In genomic region chr14:21640806-21641435, GRCm38 (mm10) we compare ENCODE assay signal across 30 mouse cellular contexts.
DNase-seq lines count a peak whose midpoint lies in the region; ATAC-seq lines count a peak whose summit lies in the region.
"Had no signal": no experiment of that assay in that cellular context is flagged by ENCODE, and none has a peak within 500 bp of the region (broad histone marks: within the 10 kb centered on the region; RNA-seq: fewer than 3 reads in every experiment).

No protein-coding gene starts in this region.

- H3K4me1 ChIP-seq in heart, embryonic 10.5 days = no peaks in the 10 kb centered on the region
- H3K4me1 ChIP-seq in kidney, embryonic 15.5 days = no peaks in the 10 kb centered on the region
- H3K4me1 ChIP-seq: hindbrain, embryonic 10.5 days; hindbrain, embryonic 15.5 days; limb, embryonic 13.5 days; stomach, embryonic 15.5 days had no signal

- DNase-seq in heart, embryonic 10.5 days (ENCODE audit: low spot score) = peak; percentile 71
- no peak for DNase-seq in heart, adult 8-10 months (ENCODE audit: low spot score)
- DNase-seq in left cerebral cortex, postnatal 25 days (ENCODE audit: low spot score in 2 of 2) = peak; percentile 45 to 91
- DNase-seq in left cerebral cortex, postnatal 10 days (ENCODE audit: extremely low spot score in 1 of 2, low spot score in 2 of 2) = no peak
- peak; percentile 48 to 52 for DNase-seq in right cerebral cortex, adult 2 months (ENCODE audit: low spot score in 2 of 2)
- no peak for DNase-seq in right cerebral cortex, postnatal 4 days
- DNase-seq in telencephalon, adult 2 months (ENCODE audit: low read depth, low spot score) = peak; percentile 84
- DNase-seq: adrenal gland, postnatal 25 days; B cell, adult 2 months; cerebellum, adult 2 months; cerebellum, postnatal 14 days; gastrocnemius, postnatal 25 days; heart, adult 18-20 months; heart, postnatal 14 days; kidney, adult 8-10 months; kidney, postnatal 10 days; lung, postnatal 14 days; right cerebral cortex, postnatal 14 days; thymus, postnatal 14 days had no signal

- H3K27ac ChIP-seq in heart, embryonic 10.5 days = no peak overlapping the region
- H3K27ac ChIP-seq in kidney, embryonic 15.5 days = no peak overlapping the region
- H3K27ac ChIP-seq: heart, embryonic 13.5 days; hindbrain, embryonic 10.5 days; hindbrain, embryonic 15.5 days; limb, embryonic 13.5 days; stomach, embryonic 15.5 days had no signal

- no peaks in the 10 kb centered on the region for H3K9me3 ChIP-seq in heart, embryonic 10.5 days
- H3K9me3 ChIP-seq in kidney, embryonic 15.5 days (replicated peaks) = no peaks in the 10 kb centered on the region
- H3K9me3 ChIP-seq: heart, embryonic 13.5 days; hindbrain, embryonic 10.5 days; hindbrain, embryonic 15.5 days; limb, embryonic 13.5 days; stomach, embryonic 15.5 days had no signal

- no peak for ATAC-seq in kidney, embryonic 15.5 days (replicated peaks; ENCODE audit: low FRiP score)
- ATAC-seq: forebrain, embryonic 14.5 days; intestine, embryonic 16.5 days; midbrain, embryonic 16.5 days had no signal

- peaks cover 33% of the 10 kb centered on the region for H3K36me3 ChIP-seq in heart, embryonic 10.5 days
- peaks cover 51% of the 10 kb centered on the region for H3K36me3 ChIP-seq in kidney, embryonic 15.5 days

- no peaks in the 10 kb centered on the region for H3K27me3 ChIP-seq in heart, embryonic 10.5 days (ENCODE audit: insufficient read depth, poor library complexity, severe bottlenecking)
- H3K27me3 ChIP-seq in kidney, embryonic 15.5 days = no peaks in the 10 kb centered on the region
- H3K27me3 ChIP-seq: heart, embryonic 13.5 days; hindbrain, embryonic 15.5 days; limb, embryonic 13.5 days; stomach, embryonic 15.5 days had no signal

- no peak overlapping the region for H3K4me2 ChIP-seq in kidney, embryonic 15.5 days
- H3K4me2 ChIP-seq: heart, embryonic 13.5 days; hindbrain, embryonic 15.5 days; limb, embryonic 13.5 days; liver, embryonic 11.5 days; midbrain, embryonic 11.5 days; stomach, embryonic 15.5 days had no signal

- intact Hi-C loops in left cerebral cortex, postnatal 25 days (cut with DNase I) = no loop called here
- intact Hi-C loops in left cerebral cortex, postnatal 10 days (cut with DNase I) = no loop called here

- WGBS in heart, embryonic 10.5 days = 75% methylated on average over 4 of the region's 4 CpGs
- WGBS in kidney, embryonic 15.5 days = 57% methylated on average over 4 of the region's 4 CpGs

- H3K9ac ChIP-seq in kidney, embryonic 15.5 days = no peak overlapping the region
- H3K9ac ChIP-seq: heart, embryonic 13.5 days; hindbrain, embryonic 15.5 days; limb, embryonic 13.5 days; stomach, embryonic 15.5 days had no signal

- H3K4me3 ChIP-seq in heart, embryonic 10.5 days = no peak overlapping the region
- H3K4me3 ChIP-seq in kidney, embryonic 15.5 days (replicated peaks) = no peak overlapping the region
- H3K4me3 ChIP-seq: heart, embryonic 13.5 days; hindbrain, embryonic 10.5 days; hindbrain, embryonic 15.5 days; limb, embryonic 13.5 days; stomach, embryonic 15.5 days had no signal

Comparison
In these comparisons a context has a peak if more than half of its experiments do, and no peak if none do; other contexts are left out.
1. DNase-seq: peak in heart, embryonic 10.5 days (single experiment), left cerebral cortex, postnatal 25 days (2 of 2), right cerebral cortex, adult 2 months (2 of 2) and telencephalon, adult 2 months (single experiment); none in heart, adult 8-10 months (single experiment), left cerebral cortex, postnatal 10 days (0 of 2) and right cerebral cortex, postnatal 4 days (single experiment).